10 mouse cellular contexts compared by ENCODE assay signal in genomic region chr5:42986203-42986602, GRCm38 (mm10).
A peak's percentile ranks its signal among the peaks of the same experiment; 100 is the strongest.
DNase-seq lines count a peak whose midpoint lies in the region; ATAC-seq and TF ChIP-seq lines count a peak whose summit lies in the region.
"Had no signal": no experiment of that assay in that cellular context is flagged by ENCODE, and none has a peak within 500 bp of the region (broad histone marks: within the 10 kb centered on the region; RNA-seq: fewer than 3 reads in every experiment).

No protein-coding gene starts in this region.

- no peaks in the 10 kb centered on the region for H3K79me2 ChIP-seq in heart, adult 2 months (replicated peaks; ENCODE audit: control insufficient read depth, insufficient read depth, low read length)

- intact Hi-C loops in heart, adult 2 months (cut with DNase I), result no loop called here

- no peak for DNase-seq in heart, adult 2 months
- no peak for DNase-seq in heart, adult 11 months
- peak; percentile 2 for DNase-seq in CD4-positive helper T cell, adult 2 months (ENCODE audit: low read depth, low spot score)
- peak; percentile 4 for DNase-seq in adrenal gland, adult 8-10 months
- peak; percentile 4 for DNase-seq in lung, embryonic 14.5 days
- no peak for DNase-seq in midbrain, postnatal 0 days (ENCODE audit: low spot score)
- no peak for DNase-seq in layer of hippocampus, postnatal 14 days (ENCODE audit: low spot score in 2 of 2)
- DNase-seq in layer of hippocampus, postnatal 10 days (ENCODE audit: low spot score in 2 of 2), result no peak
- DNase-seq: thymus, postnatal 36 days had no signal

- TF ChIP-seq POLR2A in heart, adult 2 months (IDR thresholded peaks at IDR 0.05; ENCODE audit: insufficient read depth, low read depth, low read length), result no peak

- no peak for ATAC-seq in lung, embryonic 14.5 days (ENCODE audit: insufficient read depth)
- no peak for ATAC-seq in midbrain, postnatal 0 days (ENCODE audit: low FRiP score)

- H3K9me3 ChIP-seq in lung, embryonic 14.5 days (ENCODE audit: low read depth, low read length), result no peaks in the 10 kb centered on the region
- no peaks in the 10 kb centered on the region for H3K9me3 ChIP-seq in midbrain, postnatal 0 days (ENCODE audit: low read length)
- H3K9me3 ChIP-seq: limb, embryonic 13.5 days had no signal

- H3K4me2 ChIP-seq in lung, embryonic 14.5 days, result no peak overlapping the region
- H3K4me2 ChIP-seq in midbrain, postnatal 0 days (ENCODE audit: low read depth, low read length, poor library complexity, severe bottlenecking), result no peak overlapping the region
- H3K4me2 ChIP-seq: limb, embryonic 13.5 days had no signal

- no peak overlapping the region for H3K9ac ChIP-seq in heart, adult 2 months (ENCODE audit: low read depth, low read length)
- H3K9ac ChIP-seq in lung, embryonic 14.5 days, result no peak overlapping the region
- no peak overlapping the region for H3K9ac ChIP-seq in midbrain, postnatal 0 days (replicated peaks; ENCODE audit: low read length, poor library complexity, severe bottlenecking)
- H3K9ac ChIP-seq: limb, embryonic 13.5 days had no signal

- H3K27ac ChIP-seq in heart, adult 2 months, result no peak overlapping the region
- no peak overlapping the region for H3K27ac ChIP-seq in lung, embryonic 14.5 days (ENCODE audit: low read depth)
- H3K27ac ChIP-seq in midbrain, postnatal 0 days (ENCODE audit: low read depth, low read length), result no peak overlapping the region
- H3K27ac ChIP-seq: limb, embryonic 13.5 days had no signal

- TF ChIP-seq EP300 in heart, adult 2 months (IDR thresholded peaks at IDR 0.05; ENCODE audit: insufficient read depth, low read depth, low read length), result no peak

- peak; percentile 38 for TF ChIP-seq CTCF in heart, adult 2 months (IDR thresholded peaks at IDR 0.05)
- TF ChIP-seq CTCF in lung, embryonic 14.5 days (IDR thresholded peaks at IDR 0.05; ENCODE audit: low read depth), result no peak
- no peak for TF ChIP-seq CTCF in midbrain, postnatal 0 days (IDR thresholded peaks at IDR 0.05)

- no peaks in the 10 kb centered on the region for H3K27me3 ChIP-seq in heart, adult 2 months (ENCODE audit: control insufficient read depth, insufficient read depth, low read length)
- H3K27me3 ChIP-seq in lung, embryonic 14.5 days (ENCODE audit: insufficient read depth, low read length), result no peaks in the 10 kb centered on the region
- no peaks in the 10 kb centered on the region for H3K27me3 ChIP-seq in midbrain, postnatal 0 days (ENCODE audit: insufficient read depth, low read length)
- H3K27me3 ChIP-seq: limb, embryonic 13.5 days had no signal

- no peaks in the 10 kb centered on the region for H3K4me1 ChIP-seq in heart, adult 2 months (ENCODE audit: control insufficient read depth, insufficient read depth, low read length)
- H3K4me1 ChIP-seq in lung, embryonic 14.5 days (ENCODE audit: insufficient read depth), result no peaks in the 10 kb centered on the region
- no peaks in the 10 kb centered on the region for H3K4me1 ChIP-seq in midbrain, postnatal 0 days (ENCODE audit: insufficient read depth, low read length)

- H3K4me3 ChIP-seq in heart, adult 2 months, result no peak overlapping the region
- H3K4me3 ChIP-seq in lung, embryonic 14.5 days (ENCODE audit: low read depth, low read length), result no peak overlapping the region
- H3K4me3 ChIP-seq in midbrain, postnatal 0 days (ENCODE audit: low read depth, low read length), result no peak overlapping the region
- H3K4me3 ChIP-seq: limb, embryonic 13.5 days had no signal

- WGBS in heart, adult 2 months, result 66% methylated on average over 4 of the region's 4 CpGs
- WGBS in lung, embryonic 14.5 days, result 73% methylated on average over 4 of the region's 4 CpGs
- WGBS in midbrain, postnatal 0 days, result 83% methylated on average over 4 of the region's 4 CpGs

- H3K36me3 ChIP-seq in heart, adult 2 months (ENCODE audit: control insufficient read depth, insufficient read depth, low read length), result no peaks in the 10 kb centered on the region
- no peaks in the 10 kb centered on the region for H3K36me3 ChIP-seq in lung, embryonic 14.5 days (ENCODE audit: insufficient read depth)
- no peaks in the 10 kb centered on the region for H3K36me3 ChIP-seq in midbrain, postnatal 0 days (ENCODE audit: insufficient read depth, low read length)
- H3K36me3 ChIP-seq: limb, embryonic 13.5 days had no signal

Comparison
In these comparisons a context has a peak if more than half of its experiments do, and no peak if none do; other contexts are left out.
1. DNase-seq: peak in CD4-positive helper T cell, adult 2 months (single experiment), adrenal gland, adult 8-10 months (single experiment) and lung, embryonic 14.5 days (single experiment); none in heart, adult 2 months (0 of 2), heart, adult 11 months (single experiment), midbrain, postnatal 0 days (single experiment), layer of hippocampus, postnatal 14 days (0 of 2) and layer of hippocampus, postnatal 10 days (0 of 2).